Mouse (Mus musculus) right cerebral cortex, postnatal 36 days (tissue): Measurements from ENCODE around the gene Zranb1.
A peak's percentile ranks its signal among the peaks of the same experiment; 100 is the strongest.

ENCODE experiments used
- DNase-seq, 2 experiments: peaks; one replicate each; pipeline ENCODE4 v3.0.0; 2022; ENCODE audit warnings: low spot score in 2 of 2, mixed read lengths in 1 of 2

Gene Zranb1

DNA sequence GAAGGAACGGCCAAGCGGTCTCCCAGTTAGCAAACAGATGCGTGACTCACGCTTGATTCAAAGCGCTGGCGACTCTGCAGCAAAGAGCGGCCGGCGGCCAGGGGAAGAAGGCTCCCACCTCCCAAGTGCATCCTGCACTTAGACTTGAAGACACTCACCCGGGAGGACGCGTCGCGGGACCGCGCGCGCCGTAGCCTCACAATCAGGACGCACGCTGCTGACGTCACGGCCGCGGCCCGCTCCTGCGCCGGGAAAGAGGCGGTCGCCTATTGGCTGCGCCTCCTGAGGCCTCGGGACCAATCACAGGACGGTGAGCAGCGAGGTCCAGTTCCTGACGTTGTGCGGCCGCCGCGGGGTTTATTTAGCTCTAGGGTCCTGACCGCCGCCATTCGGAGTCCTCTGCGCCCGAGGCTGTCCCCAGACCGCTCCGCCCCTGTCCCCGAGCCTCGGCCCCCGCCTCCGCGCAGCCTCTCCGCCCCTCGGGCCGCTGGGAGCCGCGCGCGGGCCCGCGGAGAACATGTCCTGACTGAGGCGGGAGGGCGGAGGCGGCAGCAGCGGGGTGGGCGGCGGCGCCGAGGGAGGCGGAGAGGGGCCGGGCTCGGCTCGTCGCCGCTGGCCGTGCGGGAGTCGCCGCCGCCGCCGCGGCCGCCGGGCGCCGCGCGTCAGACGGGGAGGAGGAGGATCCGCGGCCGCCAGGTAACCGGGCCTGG lies at the start of gene Zranb1:
TSS of gene Zranb1 (plus strand) at position 293 of the 710 bp plus-strand sequence.
- peak; percentile 98 to 99 for DNase-seq

DNA sequence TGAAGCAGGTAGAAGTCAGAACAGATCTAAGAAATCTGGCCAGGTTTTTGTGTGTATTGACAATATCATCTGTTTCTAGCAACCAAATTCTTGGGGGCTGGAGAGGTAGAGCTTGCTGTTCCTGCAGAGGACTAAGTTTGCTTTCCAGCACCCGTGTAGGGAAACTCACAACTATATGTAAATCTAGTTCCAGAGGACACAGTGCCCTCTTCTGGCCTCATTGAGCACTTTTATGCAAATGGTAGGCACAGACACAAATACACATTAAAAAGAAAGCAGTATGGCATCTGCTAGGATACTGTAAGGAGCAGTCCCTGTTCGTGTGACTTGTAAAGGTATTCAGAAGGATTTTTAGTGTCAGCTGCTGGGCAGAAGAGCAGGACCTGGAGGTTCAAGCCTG lies 48.6 kb upstream of the Zranb1 start:
- no peak for DNase-seq

DNA sequence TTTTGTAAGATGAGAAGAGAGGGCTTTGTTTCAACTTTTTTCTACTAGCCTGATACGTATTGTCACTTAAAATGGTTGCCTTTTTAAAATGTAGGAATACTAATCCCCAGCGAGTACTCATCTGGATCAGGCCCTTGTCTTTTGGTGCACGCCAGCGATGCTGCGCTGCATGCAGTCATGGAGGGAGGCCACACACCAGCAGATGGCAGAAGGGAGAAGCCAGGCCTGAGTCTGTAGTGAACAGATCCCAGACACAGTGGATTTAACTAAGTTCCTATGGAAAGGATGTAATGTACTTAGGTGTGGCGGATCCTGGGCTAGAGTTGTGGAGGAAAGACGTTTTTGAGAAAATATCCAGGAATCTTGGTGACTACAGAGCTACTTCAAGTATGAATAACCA lies 46.9 kb upstream of the Zranb1 start:
- DNase-seq = no peak

DNA sequence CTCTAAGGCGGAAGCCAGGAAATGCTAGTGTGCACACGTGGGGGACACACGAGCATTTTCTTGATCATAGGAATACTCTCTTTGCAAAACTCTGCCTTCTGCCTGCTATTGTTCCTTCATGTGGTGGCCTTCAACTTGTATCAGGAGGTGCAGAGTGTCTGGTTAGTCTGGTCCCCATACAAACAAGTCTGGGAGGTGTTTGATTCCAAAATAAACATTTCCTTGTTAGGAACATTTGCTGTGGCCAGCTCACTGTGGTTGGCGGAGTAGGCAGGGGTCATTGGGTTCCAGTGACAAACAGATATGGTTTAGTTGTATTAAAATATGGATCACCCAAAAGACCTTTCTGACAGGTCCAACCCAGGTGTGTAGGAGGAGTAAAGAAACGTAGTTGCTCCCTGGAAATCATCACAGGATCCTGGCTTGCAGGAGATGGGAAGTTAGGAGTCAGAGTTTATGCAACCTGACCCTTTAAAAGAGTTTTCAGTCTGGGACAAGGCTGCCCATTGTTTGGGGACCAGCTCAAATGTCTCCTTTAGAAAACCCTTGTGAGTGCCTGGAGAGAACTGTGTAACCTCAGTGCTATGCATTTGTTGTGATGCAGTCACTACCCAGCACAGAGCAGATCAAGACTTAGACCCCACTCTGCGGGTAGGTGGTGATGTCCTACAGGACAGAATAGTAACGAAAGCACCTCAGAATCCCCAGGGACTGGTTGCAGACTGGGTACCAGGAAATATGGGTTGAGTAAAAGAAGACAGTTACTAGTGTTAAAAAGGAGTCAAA lies 43.7 kb upstream of the Zranb1 start:
- no peak for DNase-seq

DNA sequence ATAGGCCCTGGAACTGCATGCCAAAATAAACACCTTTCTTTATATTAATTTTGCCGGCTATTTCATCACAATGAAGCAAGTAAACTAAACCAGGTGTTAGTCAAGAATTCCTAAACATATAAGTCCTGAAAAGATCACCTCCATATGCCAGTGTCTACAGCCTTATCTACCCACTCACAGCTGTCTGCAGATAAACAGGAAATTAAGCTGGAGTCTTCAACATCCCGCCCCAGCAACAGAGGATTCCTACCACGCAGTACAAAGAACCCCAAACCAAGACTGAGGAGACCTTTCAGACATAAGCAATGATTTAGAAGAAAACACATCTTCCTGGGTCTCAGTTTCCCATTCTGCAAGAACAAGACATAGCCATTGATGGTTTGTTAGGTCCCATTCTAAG lies 42.9 kb upstream of the Zranb1 start:
- no peak for DNase-seq

DNA sequence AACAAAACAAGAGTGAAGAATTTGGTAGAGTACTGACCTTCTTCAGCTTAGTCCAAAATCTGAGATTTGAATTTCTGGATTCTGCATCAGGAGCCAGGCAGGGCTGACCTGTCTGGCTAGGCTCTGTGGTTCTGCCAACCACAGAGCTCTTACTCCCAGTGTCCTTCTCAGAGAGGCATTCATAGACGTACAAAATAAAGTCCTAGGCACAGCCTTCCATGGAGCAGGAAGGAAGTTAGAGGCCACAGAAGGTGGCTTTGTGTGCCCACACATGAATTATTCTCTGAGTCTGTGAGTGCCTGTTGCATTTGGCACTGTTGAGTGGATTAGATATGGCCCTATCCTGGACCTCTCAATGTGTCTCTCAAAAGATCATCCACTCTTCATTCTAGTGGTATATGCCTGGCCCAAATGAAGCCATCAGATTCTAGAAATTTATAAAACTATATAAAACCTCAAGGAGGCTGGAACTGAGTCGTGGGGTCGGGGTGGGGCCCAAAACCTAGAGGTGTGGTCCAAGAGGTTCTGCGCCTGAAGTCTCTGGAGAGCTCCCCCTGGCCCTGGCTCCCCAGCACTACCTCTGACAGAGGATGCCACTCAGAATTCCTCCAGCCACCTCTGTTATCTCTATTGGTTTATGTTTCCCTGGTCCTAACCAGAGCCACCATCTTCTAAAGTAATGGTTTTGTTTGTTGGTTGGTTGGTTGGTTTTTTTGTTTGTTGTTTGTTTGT lies 42.3 kb upstream of the Zranb1 start:
- DNase-seq = no peak

DNA sequence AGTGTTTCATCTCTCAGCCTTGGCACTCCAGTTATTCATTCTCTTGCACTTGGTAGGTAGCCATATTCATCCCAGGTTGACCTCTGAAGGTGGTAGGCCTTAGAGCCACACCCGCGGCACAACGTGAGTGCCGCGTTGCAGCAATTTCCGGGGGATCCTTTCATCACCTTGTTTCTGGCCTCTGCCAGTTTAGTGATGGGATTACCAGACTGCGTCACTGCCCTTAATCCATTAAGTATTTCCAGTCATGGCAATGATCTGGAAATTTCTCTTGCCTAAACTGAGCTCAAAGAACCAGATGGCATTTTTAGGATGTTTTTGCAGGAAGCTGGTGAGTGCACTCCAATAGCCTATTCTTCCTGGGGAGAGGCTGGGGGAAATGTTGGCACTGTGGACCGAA lies 41.3 kb upstream of the Zranb1 start:
- DNase-seq = no peak

DNA sequence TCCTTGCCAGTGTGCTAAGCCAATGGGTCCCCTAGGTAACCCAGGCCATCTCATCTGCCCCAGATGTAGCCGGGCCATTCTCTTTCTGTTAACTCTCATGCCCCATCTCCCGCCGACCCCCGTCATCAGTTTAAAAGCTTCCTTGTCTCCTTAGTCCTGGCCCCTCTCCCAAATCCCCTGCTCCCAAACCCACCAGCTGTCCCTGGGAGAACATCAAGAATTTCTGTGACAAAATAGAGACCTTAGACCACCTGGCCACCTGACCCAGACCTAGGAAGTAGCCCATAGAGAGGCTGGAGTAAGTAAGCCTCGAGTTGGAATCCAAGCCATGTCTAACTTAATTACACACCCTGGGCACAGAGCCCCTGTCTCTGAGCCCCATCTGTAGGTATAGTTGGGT lies 40.7 kb upstream of the Zranb1 start:
- DNase-seq = no peak

DNA sequence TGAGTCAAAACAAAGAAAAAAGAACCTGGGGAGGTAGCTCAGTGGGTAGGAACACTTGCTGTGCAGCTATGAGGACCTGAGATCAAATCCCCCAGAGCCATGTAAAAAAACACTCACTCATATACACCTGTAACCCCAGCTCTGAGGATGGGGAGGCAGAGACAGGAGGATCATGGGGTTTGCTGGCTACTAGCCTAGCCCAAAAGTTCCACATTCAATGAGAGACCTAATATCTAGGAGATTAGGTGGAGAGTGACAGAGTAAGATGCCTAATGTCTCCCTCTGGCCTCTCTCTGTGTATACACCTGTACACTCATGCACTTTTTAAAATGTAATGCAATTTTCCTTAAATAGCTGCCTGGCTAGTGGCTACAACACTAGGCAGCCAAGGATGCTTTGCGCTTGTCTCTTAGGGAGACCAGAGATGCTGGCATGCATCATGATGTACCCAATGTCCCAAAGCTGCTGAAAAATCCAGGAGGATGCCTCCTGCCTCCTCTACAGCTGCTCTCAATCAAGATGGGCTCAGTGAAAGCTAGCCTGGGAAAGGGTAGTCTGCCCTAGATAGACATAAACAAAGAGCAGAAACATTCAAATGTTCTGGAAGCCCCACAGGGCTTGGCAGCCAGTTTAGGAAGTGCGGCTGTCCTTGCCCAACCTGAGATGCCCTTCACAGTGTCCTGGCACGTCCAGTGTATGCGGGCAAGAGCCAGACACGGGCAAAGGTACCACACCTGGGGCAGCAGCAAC lies 39.2 kb upstream of the Zranb1 start:
- DNase-seq = no peak

DNA sequence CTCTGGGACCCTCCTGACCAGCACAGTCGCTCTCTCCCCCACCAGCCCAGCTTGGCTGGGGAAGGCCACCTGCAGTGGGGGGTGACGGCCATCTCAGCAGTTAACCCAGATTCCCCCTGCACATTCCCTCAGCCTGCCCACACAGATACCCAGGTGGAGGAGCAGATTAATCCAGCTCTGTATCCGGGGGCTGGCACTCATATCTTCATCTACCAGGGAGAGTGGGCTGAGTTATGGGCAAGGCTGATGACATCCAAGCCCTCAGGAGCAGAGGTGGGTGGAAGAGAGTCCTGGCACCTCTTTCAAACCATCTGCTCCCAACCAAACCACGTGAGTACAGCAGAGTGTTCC lies 38.7 kb upstream of the Zranb1 start:
- DNase-seq = no peak

DNA sequence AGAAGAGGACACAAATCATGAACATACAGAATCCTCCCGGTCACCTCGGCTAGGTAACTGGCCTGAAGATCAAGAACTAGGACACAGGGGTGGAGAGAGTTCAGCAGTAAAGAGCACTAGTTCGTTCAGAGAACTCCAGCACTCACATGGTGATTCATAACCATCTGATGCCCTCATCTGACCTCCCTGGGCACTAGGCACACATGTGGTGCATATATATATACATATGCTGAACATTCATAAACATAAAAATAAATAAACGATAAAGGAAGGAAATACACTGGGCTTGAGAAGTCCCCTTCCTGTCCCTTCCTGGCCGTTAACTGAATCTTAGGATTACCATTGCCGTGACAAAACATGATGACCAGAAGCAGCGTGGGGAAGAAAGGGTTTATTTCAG lies 38.1 kb upstream of the Zranb1 start:
- no peak for DNase-seq

DNA sequence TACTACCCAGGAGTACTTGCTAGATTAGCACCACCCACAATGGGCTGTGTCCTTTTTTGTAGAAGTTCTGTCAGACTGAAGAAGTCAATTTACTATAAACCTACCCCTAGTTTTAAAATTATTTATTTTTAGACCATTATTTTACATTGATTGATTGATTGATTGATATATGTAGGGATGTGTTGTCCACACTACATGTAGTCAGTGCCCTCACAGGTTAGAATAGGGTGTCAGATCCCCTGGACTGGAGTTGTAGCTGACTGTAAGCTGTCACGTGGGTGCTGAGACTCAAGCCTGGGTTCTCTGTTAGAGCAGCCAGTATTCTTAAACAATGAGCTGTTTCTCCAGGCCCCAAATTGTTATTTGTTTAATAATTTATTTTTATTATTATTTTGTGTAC lies 37.6 kb upstream of the Zranb1 start:
- no peak for DNase-seq

DNA sequence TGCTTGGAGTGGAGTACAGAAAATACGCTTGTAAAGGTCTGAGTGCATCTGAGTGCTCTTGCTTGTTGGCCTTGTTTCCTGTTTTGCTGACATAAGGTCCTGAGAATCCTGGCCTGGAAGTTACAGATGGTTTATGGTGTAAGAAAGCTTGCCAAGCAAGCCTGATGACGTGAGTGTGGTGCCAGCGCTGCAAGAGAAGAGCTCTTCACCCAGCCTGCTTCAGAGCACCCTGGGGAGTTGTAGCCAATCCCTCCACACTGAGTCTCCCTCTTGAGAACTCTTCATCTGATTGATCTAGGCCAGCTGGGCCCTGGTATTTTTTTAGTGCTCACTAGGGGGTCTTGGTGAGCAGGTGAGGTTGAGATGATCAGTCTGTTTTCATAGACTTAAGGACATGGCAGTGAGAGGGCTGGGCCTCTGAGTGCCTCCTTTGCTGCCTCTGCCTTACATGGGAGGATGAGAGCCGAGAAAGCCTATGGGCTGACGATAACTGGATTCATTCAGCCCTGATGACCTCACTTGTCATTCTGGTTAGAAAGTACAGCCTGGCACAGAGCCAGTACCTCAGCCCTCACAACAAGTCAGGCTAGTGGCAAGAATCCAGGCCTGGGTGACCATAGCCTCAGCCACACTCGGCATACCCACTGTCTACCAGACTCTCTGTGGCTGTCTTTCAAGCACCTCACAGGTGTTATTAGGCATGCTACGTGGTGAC lies 35.9 kb upstream of the Zranb1 start:
- DNase-seq = no peak

DNA sequence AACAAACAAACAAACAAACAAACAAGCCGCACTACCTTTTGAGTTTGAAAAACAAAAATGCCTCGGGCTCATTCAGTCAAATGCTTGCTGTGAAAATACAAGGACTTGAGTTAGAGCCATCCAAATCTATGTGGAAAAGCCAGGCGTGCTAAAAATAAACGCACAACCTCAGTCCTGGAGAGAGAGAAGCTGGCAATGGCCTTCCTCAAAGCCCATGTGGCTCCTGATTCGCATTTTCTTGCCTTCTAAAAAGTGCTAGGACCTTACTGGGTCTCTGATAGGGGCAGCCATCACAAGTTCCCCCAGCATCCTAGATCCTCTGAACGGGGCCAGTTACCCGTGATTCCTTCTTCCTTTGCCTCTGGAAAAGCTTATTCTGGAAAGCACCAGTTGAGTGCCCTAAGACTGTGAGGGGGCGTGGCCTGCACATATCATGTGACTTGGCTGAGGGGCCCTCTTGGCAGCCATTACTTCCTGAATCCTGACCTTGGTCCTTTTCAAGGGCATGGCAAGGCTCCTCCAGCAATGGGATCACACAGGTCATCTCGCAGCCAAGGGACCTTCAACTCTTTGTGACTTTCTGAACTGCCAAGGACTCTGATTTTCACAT lies 34.6 kb upstream of the Zranb1 start:
- DNase-seq = no peak

DNA sequence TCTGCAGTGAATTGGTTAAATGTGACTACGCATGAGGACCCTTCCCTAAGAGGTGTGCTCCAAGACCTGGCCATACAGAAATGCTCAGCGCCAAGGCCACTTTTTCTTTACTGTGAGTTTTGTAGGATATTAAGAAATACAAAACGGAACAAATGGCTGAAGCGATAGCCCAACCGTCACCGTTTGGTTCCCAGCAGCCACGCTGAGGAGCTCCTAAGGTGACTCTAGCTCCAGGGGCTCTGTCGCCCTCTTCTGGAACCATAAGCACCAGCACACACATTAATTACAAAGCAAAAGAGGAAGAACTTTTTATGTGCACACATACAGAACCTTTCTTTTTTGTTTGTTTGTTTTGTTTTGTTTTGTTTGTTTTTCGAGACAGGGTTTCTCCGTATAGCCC lies 33.7 kb upstream of the Zranb1 start:
- no peak for DNase-seq

DNA sequence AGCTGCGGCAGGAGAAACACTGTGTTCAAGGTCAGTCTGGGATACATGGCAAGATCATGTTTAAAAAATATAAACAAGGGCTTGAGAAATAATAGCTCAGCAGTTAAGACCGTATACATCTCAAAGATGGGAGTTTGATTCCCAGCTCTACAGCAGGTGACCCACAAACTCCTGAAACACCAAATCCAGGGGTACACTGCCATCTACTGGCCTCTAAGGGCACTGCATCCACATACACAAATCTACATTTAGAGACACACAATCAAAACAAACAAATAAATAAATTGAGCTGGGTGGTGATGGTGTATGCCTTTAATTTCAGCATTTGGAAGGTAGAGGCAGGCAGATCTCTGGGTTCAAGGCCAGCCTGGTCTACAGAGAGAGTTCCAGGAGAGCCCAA lies 32.7 kb upstream of the Zranb1 start:
- DNase-seq = no peak

DNA sequence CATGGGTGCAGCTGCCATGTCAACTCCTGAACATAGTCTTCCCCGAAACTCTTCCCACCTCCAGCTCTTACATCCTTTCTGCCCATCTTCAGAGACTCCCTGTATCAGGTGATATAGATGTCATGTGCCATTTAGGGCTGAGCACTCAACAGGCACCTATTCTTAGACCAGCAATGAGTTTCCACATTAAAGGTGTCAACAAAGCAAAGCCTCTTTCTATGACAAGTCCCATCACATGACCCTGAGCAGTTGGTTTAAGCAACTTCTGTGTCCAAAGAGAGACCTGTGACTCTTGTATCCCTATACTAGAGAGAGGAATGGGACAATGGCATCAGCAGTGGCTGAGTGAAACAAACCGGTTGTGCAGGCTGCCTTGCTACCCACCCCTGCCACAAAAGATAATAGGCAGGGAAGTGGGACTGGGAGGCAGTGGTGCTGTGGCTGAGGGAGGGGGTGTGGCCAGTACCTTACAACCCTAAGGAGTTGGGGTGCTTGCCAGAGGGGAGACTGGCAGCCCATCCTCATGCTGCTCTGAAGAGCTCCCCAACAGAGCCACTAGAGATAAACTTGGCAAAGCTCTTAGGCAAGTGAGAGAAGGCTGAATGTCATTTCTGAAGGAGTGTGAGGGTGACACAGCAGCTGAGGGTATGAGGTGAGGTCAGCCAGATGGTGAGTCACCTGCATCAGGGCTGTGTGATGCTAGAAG lies 30.0 kb upstream of the Zranb1 start:
- no peak for DNase-seq

DNA sequence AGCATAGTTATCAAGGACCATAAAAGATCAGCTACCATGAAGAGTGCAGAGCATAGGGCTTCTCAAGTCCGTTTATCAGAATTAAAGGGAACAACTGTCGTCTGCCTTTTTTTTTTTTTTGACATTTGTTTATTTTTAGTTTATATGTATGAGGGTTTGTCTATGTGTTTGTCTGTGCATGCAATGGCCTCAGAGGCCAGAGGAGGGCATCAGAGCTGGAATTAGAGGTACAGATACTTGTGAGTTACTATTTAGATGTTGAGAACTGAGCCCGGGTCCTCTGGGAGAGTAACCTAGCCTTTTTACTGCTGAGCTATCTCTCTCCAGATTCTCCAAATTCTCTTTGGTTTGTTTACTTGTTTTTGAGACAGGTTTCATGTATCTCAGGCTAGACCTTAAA lies 27.1 kb upstream of the Zranb1 start:
- DNase-seq = no peak

DNA sequence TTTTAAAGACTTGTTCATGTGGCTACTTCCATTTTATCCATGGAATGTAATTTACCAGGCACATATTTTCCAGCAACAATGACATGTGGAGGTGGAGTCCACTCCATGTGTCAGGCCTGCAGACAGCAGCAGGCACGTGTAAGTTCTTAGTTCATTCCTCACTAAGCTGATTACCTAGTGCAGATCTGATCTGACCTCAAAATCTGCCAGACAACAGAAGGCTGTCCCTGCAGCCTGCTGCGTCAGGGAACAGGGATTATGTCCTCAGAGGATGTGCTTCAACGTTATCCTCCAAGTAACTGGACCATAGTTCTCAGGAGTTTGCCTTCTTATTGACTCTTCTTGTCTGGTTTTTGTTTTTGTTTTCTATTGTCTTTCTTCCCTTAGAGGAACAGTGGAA lies 9.0 kb upstream of the Zranb1 start:
- no peak for DNase-seq

DNA sequence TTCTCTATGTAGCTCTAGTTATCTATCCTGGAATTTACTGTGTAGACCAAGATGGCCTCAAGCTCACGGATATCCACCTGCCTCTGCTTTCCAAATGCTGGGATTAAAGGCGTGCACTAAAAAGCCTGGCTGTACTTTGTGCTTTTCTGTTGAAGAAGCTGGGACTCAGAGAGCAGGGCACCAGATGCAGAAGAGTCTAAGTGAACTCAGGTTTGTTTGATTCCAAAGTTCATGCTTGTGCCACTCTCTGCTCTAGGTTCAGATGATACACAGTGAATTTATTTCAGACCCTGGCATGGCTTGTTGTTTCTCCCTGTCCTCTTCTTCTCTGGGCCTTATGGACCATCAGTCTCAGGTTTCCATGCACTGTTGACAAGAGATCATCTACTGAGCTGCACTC lies 5.7 kb upstream of the Zranb1 start:
- DNase-seq = no peak

DNA sequence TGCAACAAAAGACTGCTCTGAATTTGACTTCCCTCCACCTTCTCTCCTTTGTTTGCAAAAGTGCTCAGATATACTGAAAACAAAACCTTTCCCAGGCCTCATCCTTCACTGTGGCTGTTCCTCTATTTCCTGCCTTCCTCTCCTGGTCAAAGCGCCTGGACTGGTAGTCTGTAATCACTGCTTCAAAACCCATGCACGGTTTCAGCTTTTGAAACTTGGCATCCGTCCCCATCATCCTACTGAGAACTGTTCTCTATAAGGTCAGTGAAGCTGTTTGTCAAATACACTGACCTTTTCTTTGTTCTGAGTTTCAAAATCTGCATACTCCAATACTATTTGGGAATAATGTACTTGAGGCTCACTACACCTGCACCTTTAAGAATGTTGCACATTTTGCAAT lies 3.7 kb upstream of the Zranb1 start:
- no peak for DNase-seq
